ENCODE assay signal across 8 mouse cellular contexts in the genomic region with DNA sequence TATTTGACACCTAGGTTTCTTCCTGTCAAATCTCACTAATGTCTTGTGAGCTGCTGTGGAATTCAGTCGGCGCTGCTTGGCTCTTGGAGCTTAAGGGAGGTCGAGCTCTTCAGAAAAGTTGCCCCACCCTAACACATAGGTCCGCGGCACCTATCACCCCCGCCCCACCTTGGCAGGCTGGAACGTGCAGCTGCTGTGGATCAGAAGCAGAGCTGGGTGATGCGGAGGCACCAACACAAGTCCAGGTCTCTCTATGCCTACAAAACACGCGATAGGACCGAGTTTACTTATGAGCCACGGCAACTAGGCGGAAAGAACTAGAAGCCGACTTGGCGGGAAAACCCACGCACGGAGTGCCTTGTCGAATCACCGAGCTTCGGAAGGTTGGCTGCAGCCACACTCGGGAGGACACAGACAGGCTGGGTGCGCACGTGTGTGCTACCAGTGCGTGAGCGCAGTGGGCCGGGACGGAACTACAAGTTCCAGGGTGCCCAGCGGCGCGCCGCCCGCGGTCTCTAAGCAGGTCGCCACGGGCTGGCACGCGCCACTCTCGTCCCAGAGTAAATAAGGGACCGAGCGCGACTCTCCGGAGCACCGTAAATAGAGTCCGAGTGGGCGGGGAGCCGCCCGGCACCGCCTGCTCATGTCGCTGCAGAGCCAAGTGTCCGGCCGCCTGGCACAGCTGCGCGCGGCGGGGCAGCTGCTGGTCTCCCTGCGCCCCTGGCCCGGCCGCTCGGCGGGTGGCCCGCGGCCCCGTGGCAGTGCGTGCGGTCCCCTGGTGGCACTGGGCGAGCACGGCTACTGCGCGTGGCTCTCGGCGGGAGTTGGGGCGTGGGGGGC. TPM values are rescaled to one million over a fixed set of nuclear protein-coding genes. Genes with fewer than 3 reads are reported as not detected.
DNase-seq lines count a peak whose midpoint lies in the region; ATAC-seq and TF ChIP-seq lines count a peak whose summit lies in the region.

Macrod1 (plus strand) TSS at position 563 of the 840 bp plus-strand sequence.

- peaks cover 7% of the 10 kb centered on the region; the same call in 1 of the 2 replicates for H3K4me1 ChIP-seq in intestine, postnatal 0 days (replicated peaks; ENCODE audit: control insufficient read depth, insufficient read depth, low read length)
- H3K4me1 ChIP-seq in midbrain, embryonic 10.5 days = peaks cover 33% of the 10 kb centered on the region

- TF ChIP-seq CTCF in intestine, postnatal 0 days (IDR thresholded peaks at IDR 0.05; ENCODE audit: low read depth) = peak; percentile 8; the same call in 1 of the 2 replicates

- no peaks in the 10 kb centered on the region for H3K36me3 ChIP-seq in intestine, postnatal 0 days (ENCODE audit: control insufficient read depth, insufficient read depth)
- H3K36me3 ChIP-seq in midbrain, embryonic 10.5 days = no peaks in the 10 kb centered on the region

- no peaks in the 10 kb centered on the region for H3K9me3 ChIP-seq in intestine, postnatal 0 days (ENCODE audit: control insufficient read depth)
- H3K9me3 ChIP-seq in midbrain, embryonic 10.5 days (replicated peaks) = no peaks in the 10 kb centered on the region

- peak within 1 kb of the TSS; percentile 64 for H3K4me3 ChIP-seq in intestine, postnatal 0 days (ENCODE audit: low read depth, low read length)
- peak within 1 kb of the TSS; percentile 78 for H3K4me3 ChIP-seq in midbrain, embryonic 10.5 days

- intact Hi-C loops in left cerebral cortex, postnatal 36 days (cut with DNase I) = loop anchor here (10.0 kb wide), 1 partner anchor 288 kb away; the partner anchor contains the start of gene Mark2

- H3K4me2 ChIP-seq in intestine, postnatal 0 days (replicated peaks; ENCODE audit: low read depth) = peak within 1 kb of the TSS; percentile 98

- DNase-seq in ovary, adult 18-20 months (ENCODE audit: low spot score) = peak; percentile 64
- no peak for DNase-seq in ovary, postnatal 14 days (ENCODE audit: low spot score)
- DNase-seq in embryo, embryonic 9.5 days (ENCODE audit: extremely low spot score) = peak; percentile 74
- no peak for DNase-seq in gonadal fat pad, adult 2 months (ENCODE audit: low read depth)
- peak; percentile 88 for DNase-seq in left cerebral cortex, postnatal 36 days (ENCODE audit: low spot score in 2 of 2)
- peak; percentile 79 for DNase-seq in midbrain, embryonic 10.5 days (ENCODE audit: low spot score)
- peak; percentile 56 to 75 for DNase-seq in spleen, adult 18-20 months

- H3K27me3 ChIP-seq in intestine, postnatal 0 days (replicated peaks; ENCODE audit: control insufficient read depth, insufficient read depth, low read length) = no peaks in the 10 kb centered on the region
- peaks cover 61% of the 10 kb centered on the region for H3K27me3 ChIP-seq in midbrain, embryonic 10.5 days (ENCODE audit: low read depth, poor library complexity, severe bottlenecking)

- peak within 1 kb of the TSS; percentile 47 for H3K9ac ChIP-seq in intestine, postnatal 0 days (ENCODE audit: low read depth, low read length)

- ATAC-seq in intestine, postnatal 0 days = peak; percentile 76

- peak within 1 kb of the TSS; percentile 35; the same call in 1 of the 2 replicates for H3K27ac ChIP-seq in intestine, postnatal 0 days (ENCODE audit: low read depth, low read length)
- H3K27ac ChIP-seq in midbrain, embryonic 10.5 days (replicated peaks) = peak within 1 kb of the TSS; percentile 79

- WGBS in intestine, postnatal 0 days = 1% methylated on average over 72 of the region's 72 CpGs
- WGBS in midbrain, embryonic 10.5 days = 1% methylated on average over 72 of the region's 72 CpGs

RNA-seq across cellular contexts. Expression of gene Macrod1, which starts in this region (rescaled TPM):
- polyA plus RNA-seq in gonadal fat pad, adult 2 months (2012; rRNA removed) = 29.9 and 42.2 TPM in 2 replicates
- polyA plus RNA-seq in intestine, postnatal 0 days (2015; fragmentation: Nextera tagmentation; extraction: Ambion mirVana) = 14.4 and 15.1 TPM in 2 replicates
- 10 to 100 TPM; 14.1 to 17.6 TPM for total RNA-seq in left cerebral cortex, postnatal 36 days (2021)
- polyA plus RNA-seq in midbrain, embryonic 10.5 days (2016; fragmentation: Nextera tagmentation; extraction: Ambion mirVana) = 2.2 and 2.9 TPM in 2 replicates

Comparison
In these comparisons a context has a peak if more than half of its experiments do, and no peak if none do; other contexts are left out.
1. DNase-seq: peak in ovary, adult 18-20 months (single experiment), embryo, embryonic 9.5 days (single experiment), left cerebral cortex, postnatal 36 days (2 of 2), midbrain, embryonic 10.5 days (single experiment) and spleen, adult 18-20 months (2 of 2); none in ovary, postnatal 14 days (single experiment) and gonadal fat pad, adult 2 months (single experiment).